Mouse (Mus musculus): ENCODE data around the gene Flrt2.

GRCm38 (mm10) chr12:95737571-95737970, 45.5 kb downstream of the Flrt2 start:
- TF ChIP-seq CTCF (IDR thresholded peaks at IDR 0.05; ENCODE audit: borderline replicate concordance, control insufficient read depth, extremely low read depth, insufficient read depth, low read length, poor library complexity) (no peak), POLR2A (IDR thresholded peaks at IDR 0.05; ENCODE audit: control insufficient read depth, extremely low read depth, insufficient read depth, low read length, poor library complexity) (no peak)

Measured in thymus, adult 2 months (tissue).